Mouse (Mus musculus): ENCODE measurements at regions not wholly inside any gene's neighbourhood (a gene's known extent, or its start where the extent isn't known, plus 50 kb on each side); places are given as distances from the start of the nearest gene placed in this dataset.
A peak's percentile ranks its signal among the peaks of the same experiment; 100 is the strongest.

DNA sequence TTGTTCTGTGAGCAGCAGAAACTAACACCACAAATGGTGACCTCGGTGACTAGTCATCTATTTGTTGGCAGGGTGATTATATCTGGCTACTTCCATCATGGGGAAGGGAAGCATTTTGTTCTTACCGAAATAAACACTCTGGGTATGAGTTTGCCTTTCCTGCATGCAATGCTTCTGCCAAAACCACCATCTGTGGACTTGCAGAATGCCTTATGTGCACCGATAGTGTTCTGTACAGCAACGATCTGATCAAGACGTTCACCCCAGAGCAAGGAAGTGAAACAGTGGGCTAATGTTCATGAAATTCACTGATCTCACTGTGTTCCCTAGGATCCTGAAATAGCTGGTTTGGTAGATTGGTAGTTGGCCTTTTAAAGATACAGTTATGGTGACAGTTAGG, 96.3 kb upstream of the Adcy1 start:
- H3K4me3 ChIP-seq (replicated peaks; ENCODE audit: low read depth, low read length): no peak overlapping the region
- no peaks in the 10 kb centered on the region for H3K4me1 ChIP-seq (replicated peaks; ENCODE audit: insufficient read depth, low read length)
- H3K9me3 ChIP-seq (replicated peaks; ENCODE audit: low read length): no peaks in the 10 kb centered on the region
- no peak for DNase-seq (ENCODE audit: low spot score)
- 90% methylated on average over 5 of the region's 5 CpGs for WGBS
- H3K9ac ChIP-seq (ENCODE audit: low read depth, low read length): no peak overlapping the region
- ATAC-seq (replicated peaks; ENCODE audit: low FRiP score, low read depth): no peak
- no peak overlapping the region for H3K4me2 ChIP-seq (ENCODE audit: low read length)
- H3K36me3 ChIP-seq (ENCODE audit: insufficient read depth, low read length): no peaks in the 10 kb centered on the region
- no peak overlapping the region for H3K27ac ChIP-seq
- TF ChIP-seq CTCF (IDR thresholded peaks at IDR 0.05; ENCODE audit: low read depth): no peak
- H3K27me3 ChIP-seq (ENCODE audit: insufficient read depth, low read length): no peaks in the 10 kb centered on the region

DNA sequence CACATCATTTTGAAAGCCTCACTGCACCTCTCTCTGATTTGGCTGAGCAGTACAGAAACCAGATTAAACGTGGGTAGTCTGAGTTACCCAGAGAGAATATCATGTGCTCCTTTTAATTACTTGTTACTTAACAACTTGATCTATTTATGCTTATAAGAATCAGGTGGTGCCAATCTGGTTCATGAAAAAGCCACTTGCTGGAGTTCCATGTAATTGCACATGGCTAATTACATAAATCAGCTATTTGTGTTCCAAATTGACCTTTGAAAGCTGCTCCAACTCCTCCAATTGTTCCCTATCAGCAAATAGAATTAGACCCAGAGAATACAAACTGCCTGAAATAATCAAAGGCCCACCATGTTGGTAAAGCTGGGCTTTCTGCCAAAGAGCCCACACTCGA, 98.8 kb upstream of the Adcy1 start:
- Histone ChIP-seq H3K4me1 (replicated peaks; ENCODE audit: insufficient read depth, low read length) (no peaks in the 10 kb centered on the region), H3K9ac (ENCODE audit: low read depth, low read length) (no peak overlapping the region), H3K36me3 (ENCODE audit: insufficient read depth, low read length) (no peaks in the 10 kb centered on the region), H3K27ac (no peak overlapping the region), H3K4me2 (ENCODE audit: low read length) (no peak overlapping the region), H3K4me3 (replicated peaks; ENCODE audit: low read depth, low read length) (no peak overlapping the region), H3K9me3 (replicated peaks; ENCODE audit: low read length) (no peaks in the 10 kb centered on the region), H3K27me3 (ENCODE audit: insufficient read depth, low read length) (no peaks in the 10 kb centered on the region)
- DNase-seq (ENCODE audit: low spot score): no peak
- 60% methylated on average over 2 of the region's 2 CpGs for WGBS
- no peak for ATAC-seq (replicated peaks; ENCODE audit: low FRiP score, low read depth)
- TF ChIP-seq CTCF (IDR thresholded peaks at IDR 0.05; ENCODE audit: low read depth): no peak

DNA sequence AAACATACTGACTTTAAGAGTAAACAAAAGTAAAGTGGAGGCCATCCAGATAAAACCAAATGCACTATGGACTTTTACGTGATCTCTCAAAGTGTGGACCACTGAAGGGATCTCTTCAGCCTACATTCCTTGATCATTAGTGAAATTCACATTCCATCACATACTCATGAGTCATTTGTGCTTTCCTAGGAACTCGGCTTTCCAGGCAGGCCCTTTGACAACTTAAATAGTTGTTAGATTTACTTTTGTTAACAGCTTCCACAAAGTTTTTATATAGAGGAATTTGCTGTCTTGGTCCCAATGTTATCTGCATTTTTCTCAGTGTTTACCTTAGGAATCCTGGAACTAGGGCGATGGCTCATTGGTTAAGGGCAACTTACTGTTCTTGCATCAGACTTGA, 99.7 kb upstream of the Adcy1 start:
- WGBS: 58% methylated on average over 3 of the region's 3 CpGs
- no peak for ATAC-seq (replicated peaks; ENCODE audit: low FRiP score, low read depth)
- DNase-seq (ENCODE audit: low spot score): peak; percentile 57
- no peak overlapping the region for H3K4me2 ChIP-seq (ENCODE audit: low read length)
- TF ChIP-seq CTCF (IDR thresholded peaks at IDR 0.05; ENCODE audit: low read depth): no peak
- H3K9me3 ChIP-seq (replicated peaks; ENCODE audit: low read length): no peaks in the 10 kb centered on the region
- H3K4me3 ChIP-seq (replicated peaks; ENCODE audit: low read depth, low read length): no peak overlapping the region
- no peaks in the 10 kb centered on the region for H3K27me3 ChIP-seq (ENCODE audit: insufficient read depth, low read length)
- H3K9ac ChIP-seq (ENCODE audit: low read depth, low read length): no peak overlapping the region
- H3K27ac ChIP-seq: no peak overlapping the region
- H3K4me1 ChIP-seq (replicated peaks; ENCODE audit: insufficient read depth, low read length): no peaks in the 10 kb centered on the region
- H3K36me3 ChIP-seq (ENCODE audit: insufficient read depth, low read length): no peaks in the 10 kb centered on the region

DNA sequence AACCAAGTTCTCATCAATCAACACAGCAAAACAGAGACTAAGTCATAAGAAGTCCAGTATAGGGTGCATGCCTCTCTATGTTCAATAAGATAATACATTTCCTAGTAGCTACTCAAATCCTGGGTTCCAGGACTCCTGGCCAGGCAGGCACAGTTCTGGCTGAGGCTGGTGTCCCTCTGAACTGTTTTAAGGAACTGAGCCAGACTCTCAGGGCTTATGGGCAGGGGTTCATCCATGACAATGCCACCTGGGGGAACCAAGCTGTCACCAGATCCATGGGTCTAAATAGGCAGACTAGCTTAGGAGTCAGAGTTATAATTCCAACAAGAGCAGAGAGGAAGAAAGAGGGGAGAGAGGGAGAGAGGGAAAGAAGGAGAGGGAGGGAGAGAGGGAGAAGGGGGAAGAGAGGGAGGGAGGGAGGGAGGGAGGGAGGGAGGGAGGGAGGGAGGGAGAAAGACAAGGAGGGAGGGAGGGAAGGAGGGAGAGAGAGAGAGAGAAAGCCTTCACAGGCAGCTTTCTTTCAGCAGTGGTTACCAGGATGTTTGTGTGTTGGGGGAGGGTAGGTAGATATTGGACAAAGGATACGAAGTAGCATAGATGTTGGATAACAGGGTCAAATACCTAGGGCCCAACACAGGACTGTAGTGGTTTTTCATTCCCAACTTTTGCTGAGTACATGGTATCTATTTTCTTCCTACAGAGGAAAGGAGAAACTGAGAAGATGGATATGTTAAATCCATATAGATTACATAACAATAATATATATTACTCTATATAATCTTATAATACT, 100.3 kb upstream of the Adcy1 start:
- no peak overlapping the region for H3K4me3 ChIP-seq (replicated peaks; ENCODE audit: low read depth, low read length)
- WGBS: 50% methylated on average over 1 of the region's 1 CpGs
- H3K9ac ChIP-seq (ENCODE audit: low read depth, low read length): no peak overlapping the region
- no peak for TF ChIP-seq CTCF (IDR thresholded peaks at IDR 0.05; ENCODE audit: low read depth)
- H3K27ac ChIP-seq: no peak overlapping the region
- no peak for DNase-seq (ENCODE audit: low spot score)
- no peaks in the 10 kb centered on the region for H3K4me1 ChIP-seq (replicated peaks; ENCODE audit: insufficient read depth, low read length)
- no peak overlapping the region for H3K4me2 ChIP-seq (ENCODE audit: low read length)
- H3K27me3 ChIP-seq (ENCODE audit: insufficient read depth, low read length): no peaks in the 10 kb centered on the region
- no peak for ATAC-seq (replicated peaks; ENCODE audit: low FRiP score, low read depth)
- H3K36me3 ChIP-seq (ENCODE audit: insufficient read depth, low read length): no peaks in the 10 kb centered on the region
- H3K9me3 ChIP-seq (replicated peaks; ENCODE audit: low read length): no peaks in the 10 kb centered on the region

DNA sequence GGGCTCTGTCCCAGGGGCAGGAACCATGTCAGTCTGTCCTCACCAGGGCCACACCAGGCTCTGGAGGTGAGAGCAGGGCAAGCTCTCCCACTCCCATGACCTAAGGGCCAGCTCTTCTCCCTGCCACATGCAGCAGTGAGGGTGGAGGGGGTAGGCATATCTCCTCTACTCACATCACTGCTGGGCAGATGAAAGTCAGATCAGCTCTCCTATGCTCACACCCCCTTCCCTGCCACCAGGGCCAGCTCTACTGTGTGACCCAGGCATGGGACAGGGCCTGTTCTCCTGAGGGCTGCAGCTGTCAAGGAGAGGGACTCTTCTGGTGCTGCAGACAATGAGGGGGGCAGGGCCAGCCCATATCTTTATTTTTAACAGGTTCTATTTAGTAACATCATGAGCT, 101.0 kb upstream of the Adcy1 start:
- H3K27me3 ChIP-seq (ENCODE audit: insufficient read depth, low read length): no peaks in the 10 kb centered on the region

DNA sequence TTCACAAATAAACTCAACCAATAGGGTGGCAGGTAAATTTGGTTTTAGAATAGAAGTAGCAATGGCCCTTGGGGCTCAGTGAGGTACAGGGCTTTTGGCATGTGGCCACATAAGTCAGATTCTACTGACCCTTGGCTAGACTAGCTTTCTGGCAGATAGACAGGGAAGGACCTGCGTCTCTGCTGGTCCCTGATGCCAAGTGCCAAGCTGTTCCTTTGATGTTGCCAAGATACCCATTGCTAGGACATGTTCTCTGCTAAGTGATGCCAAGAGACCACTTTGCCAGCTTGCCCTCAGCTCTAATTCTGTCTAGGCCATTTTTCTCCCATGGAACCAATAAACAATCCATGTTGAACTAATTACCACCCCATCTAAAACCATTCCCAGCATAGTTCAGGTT, 110.5 kb upstream of the Adcy1 start:
- no peaks in the 10 kb centered on the region for H3K4me1 ChIP-seq (replicated peaks; ENCODE audit: insufficient read depth, low read length)
- ATAC-seq (replicated peaks; ENCODE audit: low FRiP score, low read depth) (no peak), DNase-seq (ENCODE audit: low spot score) (no peak)
- H3K9me3 ChIP-seq (replicated peaks; ENCODE audit: low read length): no peaks in the 10 kb centered on the region
- H3K4me3 ChIP-seq (replicated peaks; ENCODE audit: low read depth, low read length): no peak overlapping the region
- H3K9ac ChIP-seq (ENCODE audit: low read depth, low read length): no peak overlapping the region
- no peaks in the 10 kb centered on the region for H3K36me3 ChIP-seq (ENCODE audit: insufficient read depth, low read length)
- no peak for TF ChIP-seq CTCF (IDR thresholded peaks at IDR 0.05; ENCODE audit: low read depth)
- H3K27me3 ChIP-seq (ENCODE audit: insufficient read depth, low read length): no peaks in the 10 kb centered on the region
- H3K27ac ChIP-seq: no peak overlapping the region
- 82% methylated on average over 1 of the region's 1 CpGs for WGBS
- no peak overlapping the region for H3K4me2 ChIP-seq (ENCODE audit: low read length)

More for the DNA sequence above, 101.0 kb upstream of the Adcy1 start:
- Histone ChIP-seq H3K4me3 (replicated peaks; ENCODE audit: low read depth, low read length) (no peak overlapping the region), H3K9me3 (replicated peaks; ENCODE audit: low read length) (no peaks in the 10 kb centered on the region), H3K4me1 (replicated peaks; ENCODE audit: insufficient read depth, low read length) (no peaks in the 10 kb centered on the region), H3K36me3 (ENCODE audit: insufficient read depth, low read length) (no peaks in the 10 kb centered on the region), H3K9ac (ENCODE audit: low read depth, low read length) (no peak overlapping the region), H3K4me2 (ENCODE audit: low read length) (no peak overlapping the region), H3K27ac (no peak overlapping the region)
- ATAC-seq (replicated peaks; ENCODE audit: low FRiP score, low read depth) (no peak), DNase-seq (ENCODE audit: low spot score) (no peak)
- no peak for TF ChIP-seq CTCF (IDR thresholded peaks at IDR 0.05; ENCODE audit: low read depth)

DNA sequence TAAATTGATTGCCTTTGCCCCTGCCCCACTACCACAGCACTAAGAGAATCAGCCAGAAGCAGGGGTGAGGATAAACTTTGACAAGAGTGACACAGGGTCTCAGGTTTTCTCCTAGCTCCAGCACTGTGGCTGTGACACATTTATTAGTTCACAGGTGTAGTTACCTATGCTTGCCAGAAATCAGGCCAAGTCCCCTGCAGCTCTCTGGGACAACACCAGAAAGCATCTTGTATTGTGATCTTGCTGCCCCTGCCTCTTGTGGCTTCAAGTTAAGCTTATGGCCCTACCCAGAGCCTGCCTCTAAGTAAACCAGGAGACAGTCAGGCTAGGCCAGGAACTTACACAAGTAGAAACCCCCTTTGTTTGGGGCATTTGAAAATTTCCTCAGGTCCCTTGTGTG, 111.9 kb upstream of the Adcy1 start:
- TF ChIP-seq CTCF (IDR thresholded peaks at IDR 0.05; ENCODE audit: low read depth): no peak
- Histone ChIP-seq H3K9ac (ENCODE audit: low read depth, low read length) (no peak overlapping the region), H3K27me3 (ENCODE audit: insufficient read depth, low read length) (no peaks in the 10 kb centered on the region), H3K4me2 (ENCODE audit: low read length) (no peak overlapping the region), H3K36me3 (ENCODE audit: insufficient read depth, low read length) (no peaks in the 10 kb centered on the region), H3K4me3 (replicated peaks; ENCODE audit: low read depth, low read length) (no peak overlapping the region), H3K27ac (no peak overlapping the region), H3K9me3 (replicated peaks; ENCODE audit: low read length) (no peaks in the 10 kb centered on the region), H3K4me1 (replicated peaks; ENCODE audit: insufficient read depth, low read length) (no peaks in the 10 kb centered on the region)
- ATAC-seq (replicated peaks; ENCODE audit: low FRiP score, low read depth) (no peak), DNase-seq (ENCODE audit: low spot score) (no peak)

Measured in kidney, postnatal 0 days (tissue).